Mouse (Mus musculus) ovary, postnatal 14 days (tissue): Measurements from ENCODE around the gene Fgfrl1.

Experiments
- DNase-seq: peaks from one replicate; pipeline ENCODE4 v3.0.0; 2022; ENCODE audit warnings: low spot score

Fgfrl1 gene

GRCm38 (mm10) chr5:108700346-108700745 lies 8.2 kb downstream of the Fgfrl1 start:
- DNase-seq: no peak

DNA sequence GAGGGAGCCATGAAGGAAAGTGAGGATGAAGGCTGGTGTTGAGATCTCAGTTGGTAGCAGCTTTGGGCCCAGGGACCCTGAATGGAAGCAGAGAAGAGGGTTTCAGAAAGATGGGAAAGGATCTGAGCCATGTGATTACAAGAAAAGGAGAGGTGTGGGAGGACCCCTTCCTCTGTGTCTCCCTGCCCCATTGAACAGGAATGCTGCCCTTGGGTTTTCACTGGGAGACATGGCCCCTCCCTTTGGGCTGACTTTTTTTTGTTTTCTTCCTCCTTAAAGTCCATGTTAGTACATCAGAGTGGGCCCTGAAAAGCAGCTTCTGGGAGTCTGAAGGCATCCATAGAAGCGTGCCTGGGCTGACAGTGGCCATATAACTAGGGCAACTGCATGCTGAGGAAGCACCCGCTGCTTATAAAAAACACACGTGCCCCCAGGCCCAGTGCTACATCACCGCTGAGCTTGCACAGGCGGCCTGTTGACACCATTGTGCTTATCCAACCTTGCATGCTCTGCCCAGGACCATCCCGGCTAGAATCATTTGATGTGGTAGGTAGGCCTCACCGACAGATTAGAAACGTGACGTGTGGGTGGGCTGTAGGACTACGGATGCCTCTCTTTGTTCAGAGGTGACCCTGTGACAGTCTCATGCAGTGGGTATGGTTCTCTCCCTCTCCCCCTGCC lies 9.3 kb downstream of the Fgfrl1 start:
- no peak for DNase-seq

DNA sequence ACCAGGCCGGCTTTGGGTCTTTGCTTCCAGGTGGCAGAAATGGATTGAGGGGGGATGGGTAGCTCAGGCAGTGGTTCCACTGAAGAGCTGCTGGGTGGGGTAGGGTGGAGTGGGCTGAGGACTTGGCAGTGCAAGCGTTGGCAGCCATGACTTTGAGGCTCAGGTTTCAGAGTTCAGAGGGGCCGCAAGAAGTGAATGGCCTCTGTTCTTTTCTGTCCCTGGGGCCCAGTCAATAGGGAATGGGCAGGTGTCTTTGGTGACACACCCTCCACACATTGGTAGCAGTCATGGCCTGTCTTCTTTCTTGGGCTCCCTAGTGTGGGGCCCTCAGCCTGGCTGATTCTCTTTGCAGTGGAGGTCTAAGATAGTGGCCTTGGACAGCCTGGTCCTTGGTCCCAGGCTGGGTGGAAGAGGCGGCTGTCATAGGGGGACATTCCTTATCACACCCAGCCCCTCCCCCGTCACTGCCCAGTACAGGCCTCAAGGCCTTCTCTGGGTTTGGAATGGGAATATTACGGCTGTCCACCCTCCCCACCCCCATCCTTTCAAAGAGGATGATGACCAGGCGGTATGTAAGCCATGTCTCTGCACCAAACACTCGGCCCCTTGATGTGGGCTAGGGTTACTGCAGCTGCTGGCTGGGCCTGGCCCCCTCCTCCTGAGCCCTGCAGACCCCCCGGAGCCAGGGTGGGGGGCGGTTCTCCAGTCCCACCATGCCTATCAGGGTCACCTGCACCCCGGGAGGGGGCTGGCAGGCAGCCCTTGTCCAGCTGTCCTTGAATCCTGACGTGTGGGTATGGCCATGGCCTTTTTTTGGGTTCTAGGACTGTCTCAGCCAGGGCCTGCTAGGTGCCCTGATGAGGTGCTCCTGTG lies 11.8 kb downstream of the Fgfrl1 start:
- DNase-seq: no peak

- DNase-seq: no peak
These were observed 15.6 kb downstream of the Fgfrl1 start for GRCm38 (mm10) chr5:108707758-108708157.

DNA sequence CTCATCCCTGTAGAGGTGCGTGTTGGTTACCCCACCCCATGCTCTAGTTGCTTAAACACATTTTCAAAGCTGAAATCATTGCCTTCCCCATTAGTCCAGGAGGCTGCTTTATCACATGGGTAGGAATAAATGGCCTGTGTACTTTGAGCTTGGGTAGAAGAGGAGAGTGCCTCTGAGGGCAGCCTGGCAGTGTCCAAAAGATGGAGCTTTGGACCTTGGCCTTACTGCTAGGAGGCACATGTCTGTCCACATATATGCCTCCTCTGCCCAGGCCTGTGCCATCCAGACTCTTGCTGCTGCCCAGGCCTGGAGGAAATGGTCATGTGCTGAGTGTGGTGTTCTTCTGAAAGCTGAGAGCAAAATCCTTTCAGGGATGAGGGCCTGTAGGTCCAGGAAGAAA lies 16.2 kb downstream of the Fgfrl1 start:
- DNase-seq: no peak

DNA sequence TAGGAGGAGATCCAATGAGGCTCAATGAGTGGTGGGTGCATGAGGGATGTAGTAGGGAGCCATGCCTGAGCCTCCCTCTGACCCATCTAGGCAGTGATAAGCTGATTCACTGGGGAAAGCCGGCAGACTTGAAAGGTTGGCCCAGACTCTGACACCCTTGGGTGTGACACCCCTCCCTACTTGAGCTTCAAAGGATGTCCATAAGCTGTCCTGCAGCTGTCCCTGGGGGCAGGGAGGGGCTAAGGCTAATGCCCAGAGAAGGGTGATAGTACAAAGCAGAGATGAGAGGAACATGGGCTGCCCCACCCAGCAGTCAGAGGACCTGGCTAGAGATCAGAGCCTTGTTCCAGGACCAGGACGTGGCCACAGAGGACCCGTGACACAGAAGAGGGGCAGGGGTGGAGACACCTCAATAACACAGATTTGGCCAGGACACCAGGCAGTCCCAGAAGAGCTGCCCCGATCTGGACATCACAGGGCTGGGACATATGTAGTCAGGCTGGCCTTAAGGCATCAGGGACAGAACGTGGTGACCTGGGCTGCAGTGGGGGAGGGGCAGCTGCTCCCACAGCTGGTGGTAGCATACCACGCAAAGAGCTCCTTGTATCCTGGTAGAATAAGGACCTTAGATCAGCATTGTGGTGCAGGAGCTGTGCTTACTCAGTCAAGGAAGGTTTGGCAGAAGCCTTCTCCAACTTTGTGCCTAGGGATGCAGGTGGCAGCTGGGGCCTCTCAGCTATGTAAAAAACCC lies 17.0 kb downstream of the Fgfrl1 start:
- no peak for DNase-seq

DNA sequence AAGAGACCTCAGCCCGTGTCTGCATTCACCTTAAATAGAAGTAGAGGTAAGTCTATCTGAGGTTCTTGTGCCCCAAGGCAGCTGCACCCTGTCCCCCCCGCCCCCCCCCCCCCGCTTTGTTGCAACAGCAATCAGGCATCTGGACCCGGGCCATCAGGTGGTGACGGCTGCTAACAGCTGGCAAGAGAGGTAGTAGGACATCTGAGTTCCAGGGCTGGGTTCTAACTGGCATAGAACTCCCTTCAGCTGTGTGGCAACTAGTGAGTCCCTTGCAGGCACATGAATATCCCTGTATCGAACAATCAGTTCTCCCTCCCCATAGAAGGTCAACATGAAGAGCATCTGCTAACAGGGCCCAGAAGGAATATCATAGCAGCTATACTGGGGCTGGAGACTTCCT lies 19.8 kb downstream of the Fgfrl1 start:
- DNase-seq: no peak

- no peak for DNase-seq
These were observed 20.9 kb downstream of the Fgfrl1 start for GRCm38 (mm10) chr5:108713096-108713495.

DNA sequence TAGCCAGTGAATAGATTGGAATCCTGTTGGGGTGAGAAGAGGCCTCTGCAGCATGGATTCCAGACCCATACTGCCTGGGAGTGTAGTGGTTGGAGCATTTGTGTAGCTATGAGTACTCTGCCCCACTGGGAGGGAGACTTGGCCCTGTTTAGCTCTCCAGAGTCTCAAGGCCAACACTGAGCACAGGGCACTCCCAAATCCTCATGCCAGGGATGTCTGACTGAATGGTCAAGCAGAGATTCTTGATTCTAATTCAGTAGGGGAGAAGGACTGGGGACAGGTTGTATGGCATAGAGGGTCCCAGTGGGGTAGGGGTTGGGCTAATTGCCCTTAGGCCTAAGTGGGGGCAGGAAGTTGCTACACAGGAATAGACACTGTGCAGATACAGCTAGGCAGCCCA lies 21.5 kb downstream of the Fgfrl1 start:
- DNase-seq: no peak

DNA sequence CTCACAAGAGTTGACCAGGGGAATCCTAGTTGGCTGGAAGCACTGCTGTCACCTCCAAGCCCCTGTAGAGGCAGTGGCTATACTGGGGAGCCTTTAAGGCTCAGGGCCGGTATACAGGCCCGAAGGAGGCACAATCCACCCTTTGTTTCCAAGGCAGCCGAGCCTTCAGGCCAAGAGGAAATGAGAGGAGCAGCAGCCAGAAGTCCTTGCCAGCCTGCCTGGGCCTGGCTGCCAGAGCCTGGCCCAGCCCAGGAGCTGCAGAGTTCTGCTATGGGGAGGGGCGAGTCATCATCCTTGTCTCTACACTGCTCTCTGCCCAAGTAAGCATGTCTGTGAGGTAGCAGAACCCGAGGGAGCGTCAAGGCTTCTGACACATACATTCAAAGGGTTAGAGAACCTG lies 22.0 kb downstream of the Fgfrl1 start:
- DNase-seq: no peak

- DNase-seq: no peak
These were observed 23.8 kb downstream of the Fgfrl1 start for GRCm38 (mm10) chr5:108715974-108716373.

- DNase-seq: no peak
These were observed 25.9 kb downstream of the Fgfrl1 start for GRCm38 (mm10) chr5:108718051-108718450.

- no peak for DNase-seq
These were observed 27.6 kb downstream of the Fgfrl1 start for GRCm38 (mm10) chr5:108719761-108720160.

- DNase-seq: no peak
These were observed 31.8 kb downstream of the Fgfrl1 start for GRCm38 (mm10) chr5:108724006-108724405.

- peak; percentile 48 for DNase-seq
These were observed 34.5 kb downstream of the Fgfrl1 start for GRCm38 (mm10) chr5:108726557-108727248.

DNA sequence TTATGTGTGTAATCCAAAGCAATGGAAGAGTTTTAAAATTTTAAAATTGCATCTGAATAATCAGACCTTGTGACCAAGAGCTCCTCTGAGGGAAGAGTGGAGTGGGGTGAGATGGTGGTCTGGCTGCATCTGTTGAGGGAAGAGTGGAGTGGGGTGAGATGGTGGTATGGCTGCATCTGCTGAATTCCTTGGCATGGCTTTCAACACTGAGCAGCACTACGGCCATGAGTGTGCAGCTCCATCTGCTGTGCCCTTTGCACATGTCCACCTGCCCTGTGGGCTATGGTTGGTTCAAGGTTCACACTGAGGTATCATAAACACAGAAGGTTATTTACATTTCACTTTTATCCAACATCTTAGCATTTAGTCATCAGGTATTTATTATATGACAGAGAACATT lies 35.2 kb downstream of the Fgfrl1 start:
- no peak for DNase-seq

GRCm38 (mm10) chr5:108741844-108742243 lies 49.7 kb downstream of the Fgfrl1 start:
- no peak for DNase-seq

DNA sequence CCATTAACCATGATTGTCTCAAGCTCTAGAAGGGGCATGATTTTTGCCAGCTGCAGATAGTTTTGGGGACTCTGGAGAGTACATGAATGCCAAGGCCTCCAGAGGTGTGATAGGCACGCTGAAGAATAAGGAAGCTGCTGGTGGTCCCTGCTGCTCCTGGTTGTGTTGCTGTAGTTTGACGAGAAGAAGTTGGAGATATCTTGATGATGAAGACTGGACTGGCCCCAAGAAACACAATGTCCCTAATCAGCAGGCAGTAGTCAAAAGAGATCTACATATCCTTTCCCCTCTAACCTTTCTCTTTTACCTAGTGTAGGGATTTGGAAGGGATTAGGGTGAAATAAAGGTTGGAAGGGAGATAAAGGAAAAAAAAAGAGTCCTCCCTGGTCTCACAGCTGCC lies 50.4 kb downstream of the Fgfrl1 start:
- no peak for DNase-seq

GRCm38 (mm10) chr5:108743856-108744255 lies 51.7 kb downstream of the Fgfrl1 start:
- DNase-seq: no peak

- DNase-seq: no peak
These were observed 52.4 kb downstream of the Fgfrl1 start for GRCm38 (mm10) chr5:108744629-108745028.

- DNase-seq: no peak
These were observed 58.4 kb downstream of the Fgfrl1 start for GRCm38 (mm10) chr5:108750328-108751210.
